Mouse (Mus musculus): Measurements from ENCODE around the gene Dap. TPM values are rescaled to one million over a fixed set of nuclear protein-coding genes. Genes with fewer than 3 reads are reported as not detected.
A peak's percentile ranks its signal among the peaks of the same experiment; 100 is the strongest.

The Dap gene
- 10 to 100 TPM; 92.0 to 93.7 TPM for total RNA-seq (2021)
- long read RNA-seq, experiment 1, transcript Dap-201 (4 exons, 1,555 nt) = major isoform, 86 of 86 reads
- long read RNA-seq, experiment 1, partial matches to known transcripts = 0 of 86 reads
- long read RNA-seq, experiment 1, other reads (novel, unspliced or antisense) = 0 of 86 reads
- long read RNA-seq, experiment 2, transcript Dap-201 (4 exons, 1,555 nt) = major isoform, 147 of 158 reads
- long read RNA-seq, experiment 2, partial matches to known transcripts = 10 of 158 reads
- long read RNA-seq, experiment 2, other reads (novel, unspliced or antisense) = 1 of 158 reads

DNA sequence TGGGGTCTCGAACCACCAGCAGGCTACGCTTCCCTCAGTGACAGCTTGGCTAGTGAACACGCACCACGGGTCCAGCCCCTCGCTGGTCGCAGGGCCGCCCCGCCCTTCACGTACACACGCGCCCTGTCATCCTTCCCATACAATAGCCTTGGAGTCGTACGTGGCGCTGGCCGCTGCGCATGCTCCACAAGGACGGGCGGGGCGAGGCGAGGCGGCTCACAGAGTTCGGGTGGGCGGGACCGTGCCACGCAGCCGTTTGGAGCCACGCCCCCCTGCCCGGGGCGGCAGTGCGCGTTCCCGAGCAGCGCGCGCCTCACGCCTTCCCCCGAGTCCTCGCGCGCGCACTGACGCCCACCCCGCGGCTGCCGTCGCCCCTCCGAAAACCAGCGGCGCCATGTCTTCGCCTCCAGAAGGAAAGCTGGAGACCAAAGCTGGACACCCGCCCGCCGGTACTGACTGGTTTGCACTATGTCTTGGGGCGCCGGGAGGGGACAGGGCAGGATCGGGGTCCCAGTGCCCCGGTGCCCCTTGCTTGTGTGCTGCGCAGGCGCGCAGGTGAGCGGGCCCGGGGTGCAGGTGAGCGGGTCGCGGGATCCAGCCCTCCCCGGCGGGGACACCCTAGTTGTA is at the start of gene Dap:
Gene Dap, plus strand, starts transcription at position 180 of the 627 bp plus-strand sequence.
- peak; percentile 97 to 98 for DNase-seq (ENCODE audit: low spot score in 2 of 2)

GRCm38 (mm10) chr15:31176566-31176965 is 47.5 kb upstream of the Dap start:
- DNase-seq (ENCODE audit: low spot score in 2 of 2) = no peak

GRCm38 (mm10) chr15:31184651-31185443 is 39.3 kb upstream of the Dap start:
- DNase-seq (ENCODE audit: low spot score in 2 of 2) = peak; percentile 33 to 50

- no peak for DNase-seq (ENCODE audit: low spot score in 2 of 2)
These were observed 38.6 kb upstream of the Dap start for GRCm38 (mm10) chr15:31185506-31185905.

GRCm38 (mm10) chr15:31186371-31186901 is 37.7 kb upstream of the Dap start:
- DNase-seq (ENCODE audit: low spot score in 2 of 2) = no peak

GRCm38 (mm10) chr15:31192563-31192962 is 31.6 kb upstream of the Dap start:
- no peak for DNase-seq (ENCODE audit: low spot score in 2 of 2)

- DNase-seq (ENCODE audit: low spot score in 2 of 2) = no peak
These were observed 28.3 kb upstream of the Dap start for GRCm38 (mm10) chr15:31195776-31196175.

DNA sequence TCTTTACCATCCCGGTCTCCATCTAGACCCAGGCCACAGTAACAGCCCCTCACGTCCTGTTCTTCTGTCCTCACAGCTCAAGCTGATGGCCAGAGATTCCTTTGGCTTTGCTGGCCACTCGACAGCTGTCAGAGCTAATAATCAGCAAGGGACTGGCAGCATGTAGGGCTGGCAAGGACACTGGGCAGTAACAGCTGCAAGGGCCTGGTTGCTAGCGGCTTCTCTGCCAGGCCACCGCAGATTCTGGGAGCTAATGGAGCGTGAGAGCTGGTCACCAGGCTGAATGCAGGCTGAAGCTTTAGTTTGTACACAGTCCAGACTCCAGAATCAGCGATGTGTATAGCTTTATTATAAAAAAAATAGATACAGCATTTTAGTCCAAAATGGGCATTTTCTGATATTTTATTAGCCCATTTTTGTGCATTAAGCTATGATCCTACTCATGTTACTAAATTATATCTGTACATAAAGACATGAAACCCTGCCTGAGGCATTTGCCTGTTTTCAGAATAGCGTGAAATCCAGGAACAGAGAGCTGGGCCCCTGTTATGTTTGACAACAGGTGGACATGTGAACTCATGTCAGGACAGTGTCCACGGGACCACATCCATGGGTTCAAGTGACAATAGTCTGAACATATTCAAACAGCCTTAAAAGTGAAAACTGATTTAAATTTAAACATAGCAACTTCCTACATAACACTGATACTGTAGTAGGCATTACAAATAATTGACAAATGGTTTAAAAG is 16.6 kb upstream of the Dap start:
- DNase-seq (ENCODE audit: low spot score in 2 of 2) = no peak

- DNase-seq (ENCODE audit: low spot score in 2 of 2) = no peak
These were observed 12.2 kb upstream of the Dap start for GRCm38 (mm10) chr15:31211910-31212309.

- DNase-seq (ENCODE audit: low spot score in 2 of 2) = no peak
These were observed 10.4 kb upstream of the Dap start for GRCm38 (mm10) chr15:31213619-31214270.

GRCm38 (mm10) chr15:31222216-31222615 is 1.9 kb upstream of the Dap start:
- no peak for DNase-seq (ENCODE audit: low spot score in 2 of 2)

DNA sequence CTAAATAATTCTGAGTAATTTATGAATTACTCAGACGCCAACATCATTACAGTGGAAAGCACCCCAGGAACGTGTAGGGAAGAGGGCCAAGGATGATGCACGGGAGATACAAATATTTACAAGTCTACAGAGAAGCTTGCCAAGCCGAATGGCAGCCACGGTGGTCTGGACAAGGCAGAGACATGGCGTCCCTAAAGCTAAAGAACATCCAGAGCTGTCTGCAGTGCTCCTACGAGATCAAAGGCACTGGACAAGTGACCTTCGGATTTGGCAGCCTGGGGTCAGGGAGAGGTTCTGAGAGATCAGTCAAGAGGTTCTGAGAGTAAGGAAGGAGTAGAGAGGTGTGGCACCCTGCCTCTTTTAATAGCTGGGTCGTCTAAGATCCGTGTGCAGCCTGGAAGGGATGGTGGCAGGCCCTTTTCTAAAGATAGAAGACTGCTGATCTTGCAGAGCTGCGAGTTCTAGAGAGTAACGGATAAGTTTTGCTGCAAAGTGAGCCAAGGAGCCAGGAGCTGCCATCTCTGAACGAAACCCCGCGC is 449 bp upstream of the Dap start:
- DNase-seq (ENCODE audit: low spot score in 2 of 2) = peak; percentile 14 to 27

DNA sequence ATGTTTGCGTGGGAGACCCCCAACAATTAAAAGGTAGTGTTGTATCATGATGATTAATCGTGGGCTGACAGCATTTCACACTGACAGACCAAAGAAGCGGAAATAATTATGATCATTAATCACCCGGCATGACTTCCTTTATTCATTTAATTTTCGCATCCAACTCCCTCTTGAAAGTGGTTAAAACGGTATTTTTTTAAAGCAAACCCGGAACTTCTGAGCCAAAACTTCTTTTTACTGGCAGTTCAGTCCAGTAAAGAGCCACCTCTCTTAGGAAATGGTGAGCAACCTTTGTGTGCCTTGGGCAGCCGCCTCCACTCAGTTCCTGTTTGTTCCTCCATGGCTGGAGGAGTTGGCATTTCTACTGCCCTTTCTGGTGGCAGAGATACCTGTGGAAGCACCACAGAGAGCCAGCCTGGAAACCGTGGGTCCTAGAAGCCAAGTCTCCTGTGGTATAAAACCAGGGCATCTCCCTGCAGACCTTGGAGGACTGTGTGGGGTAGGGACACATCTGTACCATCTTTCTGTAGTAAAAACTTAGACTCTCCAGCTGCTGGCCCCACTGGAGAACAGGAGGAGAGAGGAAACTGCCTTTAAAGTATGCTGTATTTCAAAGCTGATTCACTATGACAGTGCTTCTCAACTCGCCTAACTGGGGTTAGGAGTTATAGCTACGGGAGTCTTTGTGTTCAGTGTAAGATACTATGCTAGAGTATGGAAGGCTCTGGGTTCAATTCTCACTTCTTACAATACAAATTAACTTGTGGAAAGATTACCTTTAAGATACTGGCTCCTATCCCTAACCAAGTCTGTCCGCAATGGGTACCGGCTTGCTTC is 910 bp downstream of the Dap start:
- peak; percentile 24 to 35 for DNase-seq (ENCODE audit: low spot score in 2 of 2)

- DNase-seq (ENCODE audit: low spot score in 2 of 2) = peak in 1 of 2 experiments; percentile 16
These were observed 1.7 kb downstream of the Dap start for GRCm38 (mm10) chr15:31225643-31226325.

- DNase-seq (ENCODE audit: low spot score in 2 of 2) = peak in 1 of 2 experiments; percentile 13
These were observed 2.4 kb downstream of the Dap start for GRCm38 (mm10) chr15:31226464-31226863.

GRCm38 (mm10) chr15:31227793-31228192 is 3.7 kb downstream of the Dap start:
- no peak for DNase-seq (ENCODE audit: low spot score in 2 of 2)

DNA sequence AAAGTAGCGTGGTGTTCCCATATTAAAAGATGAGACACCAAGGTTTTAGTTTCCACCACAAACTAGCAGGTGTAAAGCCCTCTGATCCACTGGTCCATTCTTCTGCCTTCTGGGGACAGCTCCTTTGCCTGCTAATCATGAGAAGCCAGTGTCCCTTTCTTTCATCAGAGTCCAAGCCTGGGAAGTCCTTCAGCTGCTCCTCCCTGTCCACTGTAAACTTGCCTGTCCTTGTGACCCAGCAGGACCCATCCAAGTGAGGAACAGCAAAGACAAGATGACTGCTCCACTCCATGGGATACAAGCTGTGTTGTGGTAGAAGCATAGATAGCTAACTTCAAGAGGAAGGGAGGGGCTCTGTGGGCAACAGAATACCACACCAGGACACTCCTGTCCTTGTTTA is 8.9 kb downstream of the Dap start:
- no peak for DNase-seq (ENCODE audit: low spot score in 2 of 2)

GRCm38 (mm10) chr15:31235794-31236548 is 11.9 kb downstream of the Dap start:
- no peak for DNase-seq (ENCODE audit: low spot score in 2 of 2)
